Mouse (Mus musculus) mature B cell (primary cell): ENCODE measurements around the gene Olfr638.
"Not testable (repeated sequence)": the region's sequence is repeated elsewhere in the genome, so short reads cannot be mapped to it uniquely, and the experiment has no call there.

ENCODE experiments used
- in situ Hi-C: fragments of 300-500 bp; cut with MboI; formaldehyde crosslinking; loops from 2 replicates; pipeline ENCODE4 v1.14.3; 2019

Olfr638 gene

DNA sequence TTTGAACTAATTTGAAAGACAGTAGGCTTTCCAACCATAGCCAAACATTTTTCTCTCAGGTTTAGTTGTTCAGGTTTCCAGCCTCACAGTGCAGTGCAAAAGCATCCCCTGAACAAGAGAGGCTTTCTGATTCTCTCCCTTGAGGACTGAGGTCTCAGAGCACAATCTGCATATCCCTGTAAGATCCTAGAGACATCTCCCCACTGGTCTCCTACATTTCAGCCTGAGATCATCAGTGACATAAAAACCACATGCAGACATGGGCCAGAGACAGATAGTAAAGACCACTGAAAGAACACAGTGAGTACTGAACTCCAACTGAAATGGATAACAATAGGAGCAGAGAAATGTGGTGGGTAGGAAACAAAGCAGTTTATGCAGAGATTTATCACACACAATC, at the start of gene Olfr638:
Olfr638 (plus strand) TSS at position 301 of the 400 bp plus-strand sequence.
- in situ Hi-C loops, result no loop called here

DNA sequence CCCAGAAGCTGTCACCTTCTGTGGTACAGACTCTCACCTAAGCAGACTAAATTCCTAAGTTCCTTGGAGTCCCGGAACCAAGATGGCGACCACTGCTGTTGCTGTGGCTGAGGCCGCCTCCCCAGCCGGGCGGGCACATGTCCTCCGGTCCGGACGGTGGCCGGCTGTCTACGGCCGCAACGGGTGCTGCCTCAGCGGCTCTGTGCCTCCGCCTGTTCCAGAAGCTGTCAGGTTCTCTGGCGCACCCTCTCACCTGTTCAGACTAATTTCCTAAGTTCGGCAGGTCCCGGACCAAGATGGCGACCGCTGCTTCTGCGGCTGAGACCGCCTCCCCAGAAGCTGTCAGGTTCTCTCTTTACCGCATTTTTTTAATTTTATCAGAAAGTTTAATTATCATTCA, 31.7 kb upstream of the Olfr638 start:
- in situ Hi-C loops, result not testable (repeated sequence)

DNA sequence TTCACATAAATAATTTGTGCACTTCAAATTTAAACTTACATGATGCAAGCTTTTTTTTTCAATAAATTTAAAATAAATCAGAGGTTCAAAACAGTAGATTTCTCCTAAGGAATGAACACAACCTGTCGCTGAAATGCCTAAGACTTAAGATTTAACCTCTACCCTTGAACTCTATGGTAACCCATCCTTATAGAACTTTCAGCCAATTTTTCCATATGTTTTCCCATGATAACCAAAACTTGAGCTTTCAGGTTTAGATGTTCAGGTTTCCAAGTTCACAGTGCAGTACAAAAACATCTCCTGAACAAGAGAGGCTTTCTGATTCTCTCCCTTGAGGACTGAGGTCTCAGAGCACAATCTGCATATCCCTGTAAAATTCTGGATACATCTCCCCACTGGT, 27.7 kb upstream of the Olfr638 start, which contains the start of gene Olfr635:
Olfr635 (plus strand) TSS at position 301 of the 400 bp plus-strand sequence.
- in situ Hi-C loops, result no loop called here

DNA sequence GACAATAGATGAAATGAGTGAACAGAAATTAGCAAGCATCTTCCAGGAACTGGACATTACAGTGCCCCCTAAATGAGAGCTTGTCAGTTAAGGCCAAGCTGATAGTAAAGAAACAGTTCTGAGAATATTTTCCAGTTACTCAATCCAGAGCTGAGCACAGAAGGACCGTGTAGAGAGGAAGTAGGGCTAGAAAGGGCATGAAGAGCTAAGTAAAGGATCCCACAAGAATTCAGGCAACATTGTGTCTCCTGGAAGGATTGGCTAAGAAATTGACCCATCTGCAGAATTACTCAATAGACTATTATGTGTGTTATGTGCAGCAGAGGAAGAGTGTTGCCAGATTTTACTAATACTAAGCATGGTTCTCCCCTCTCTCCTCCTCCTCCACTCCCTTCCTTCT, 26.8 kb upstream of the Olfr638 start:
- in situ Hi-C loops, result no loop called here

- in situ Hi-C loops, result no loop called here
These were observed 578 bp downstream of the Olfr638 start for GRCm38 (mm10) chr7:103999124-103999523.

DNA sequence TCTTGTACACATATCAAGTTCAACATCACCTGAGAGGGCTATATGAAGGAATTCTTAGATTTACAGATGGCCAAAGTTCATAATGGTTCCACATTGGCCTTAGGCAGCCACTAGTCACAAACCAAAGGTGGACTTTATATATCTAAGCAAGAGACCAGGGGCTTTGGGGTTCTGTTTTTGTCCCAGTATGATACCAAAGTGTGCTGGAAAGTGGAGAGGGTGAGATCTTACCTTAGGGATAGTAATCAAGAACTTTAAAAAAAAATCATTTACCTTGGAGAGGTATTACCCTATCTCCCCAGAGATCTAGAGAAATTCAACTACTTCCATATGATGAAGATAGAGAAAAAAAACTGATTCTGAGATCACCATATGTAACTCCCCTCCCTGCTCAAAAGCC, 18.7 kb downstream of the Olfr638 start, which contains the start of gene Olfr639:
Olfr639 (minus strand) TSS at position 101 of the 400 bp plus-strand sequence.
- in situ Hi-C loops, result no loop called here

DNA sequence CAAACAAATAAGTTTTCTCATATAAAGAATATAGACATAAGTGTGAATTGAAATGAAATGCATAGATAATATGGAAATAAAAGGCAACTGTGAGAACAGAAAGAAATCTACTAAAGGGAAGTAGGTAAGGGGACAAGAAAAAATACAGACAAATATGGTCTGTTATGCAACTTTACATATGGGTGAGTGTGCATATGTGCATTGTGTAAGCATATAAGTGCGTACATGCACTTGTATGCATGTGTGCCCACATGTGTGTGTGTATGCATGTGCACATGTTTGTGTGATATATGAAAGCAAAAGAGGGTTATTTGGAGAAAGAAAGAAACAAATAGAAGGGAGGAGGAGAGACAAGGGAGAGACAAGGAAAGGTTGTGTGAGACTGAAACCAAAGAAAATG, 20.4 kb downstream of the Olfr638 start:
- in situ Hi-C loops, result no loop called here

- in situ Hi-C loops, result no loop called here
These were observed 23.1 kb downstream of the Olfr638 start for GRCm38 (mm10) chr7:104021651-104022050.

GRCm38 (mm10) chr7:104025473-104025872, 26.9 kb downstream of the Olfr638 start, which contains the start of gene Olfr640:
Olfr640 (minus strand) TSS chr7:104025573.
- in situ Hi-C loops, result no loop called here

DNA sequence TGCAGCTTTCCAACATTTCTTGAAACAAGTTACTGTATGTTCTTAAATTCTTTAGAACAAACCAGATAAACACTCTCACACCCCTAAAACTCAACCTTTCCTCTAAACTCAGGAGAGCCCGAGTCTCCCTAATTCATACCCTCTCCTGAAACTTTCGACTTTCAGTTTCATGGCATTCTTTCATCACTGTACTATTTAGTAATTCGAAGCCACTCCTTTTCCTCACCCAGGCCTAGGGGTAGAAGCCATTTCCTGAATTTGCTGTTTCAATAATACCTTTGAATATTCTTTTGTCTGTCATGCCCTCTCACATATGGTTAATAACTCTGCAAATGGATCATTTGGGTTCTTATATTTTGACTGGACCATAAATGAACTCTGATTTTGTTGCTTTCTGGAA, 28.4 kb downstream of the Olfr638 start:
- in situ Hi-C loops, result no loop called here

DNA sequence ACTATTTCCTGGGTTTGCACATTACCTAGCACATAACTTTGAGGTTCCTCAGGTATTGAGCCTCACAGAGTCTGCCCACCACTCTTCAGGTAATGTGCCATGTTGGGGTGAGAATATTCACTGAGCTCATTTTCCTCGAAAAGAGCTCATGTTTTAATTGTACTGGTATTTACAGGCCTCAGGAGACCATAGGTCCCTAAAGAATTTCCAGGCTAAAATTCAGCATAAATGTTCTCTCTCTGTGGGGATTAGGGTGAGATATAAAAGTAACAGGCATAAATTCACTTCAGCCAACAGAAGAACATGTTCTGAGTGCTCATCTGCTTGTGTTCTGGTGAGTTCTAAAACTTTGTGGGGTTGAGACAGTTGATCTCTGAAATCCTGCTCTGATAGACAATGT, 36.6 kb downstream of the Olfr638 start, which contains the start of gene Olfr641:
Olfr641 (plus strand) TSS at position 301 of the 400 bp plus-strand sequence.
- in situ Hi-C loops, result no loop called here

GRCm38 (mm10) chr7:104050745-104051144, 52.2 kb downstream of the Olfr638 start:
- in situ Hi-C loops, result no loop called here

DNA sequence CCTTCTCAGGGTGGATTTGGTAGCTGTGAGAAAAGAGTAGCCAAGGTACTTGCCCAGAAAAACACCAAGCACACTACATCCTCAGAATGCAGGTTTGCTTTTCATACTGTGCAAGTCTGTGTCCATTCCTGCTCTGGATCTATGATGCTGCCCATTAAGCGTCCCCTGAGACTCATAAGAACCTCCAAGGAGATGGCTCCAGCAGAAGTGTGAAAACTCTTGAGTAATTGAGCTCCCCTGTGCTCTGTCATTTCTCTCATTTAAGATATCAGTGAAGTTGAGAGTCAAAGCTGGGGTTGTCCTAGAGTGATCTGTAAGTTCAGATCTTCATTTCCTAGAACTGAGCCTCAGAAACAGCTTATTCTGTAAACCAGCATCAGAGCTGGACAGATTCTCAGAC, 54.0 kb downstream of the Olfr638 start, which contains the start of gene Olfr642:
Olfr642 (minus strand) TSS at position 101 of the 400 bp plus-strand sequence.
- in situ Hi-C loops, result no loop called here
